Mouse (Mus musculus): Measurements from ENCODE around the gene Nadk2.

The Nadk2 gene

GRCm38 (mm10) chr15:9070912-9071555 lies at the start of gene Nadk2:
Gene Nadk2 (plus strand): TSS chr15:9071260.
- DNase-seq (ENCODE audit: low read depth, low spot score), result peak; percentile 100

DNA sequence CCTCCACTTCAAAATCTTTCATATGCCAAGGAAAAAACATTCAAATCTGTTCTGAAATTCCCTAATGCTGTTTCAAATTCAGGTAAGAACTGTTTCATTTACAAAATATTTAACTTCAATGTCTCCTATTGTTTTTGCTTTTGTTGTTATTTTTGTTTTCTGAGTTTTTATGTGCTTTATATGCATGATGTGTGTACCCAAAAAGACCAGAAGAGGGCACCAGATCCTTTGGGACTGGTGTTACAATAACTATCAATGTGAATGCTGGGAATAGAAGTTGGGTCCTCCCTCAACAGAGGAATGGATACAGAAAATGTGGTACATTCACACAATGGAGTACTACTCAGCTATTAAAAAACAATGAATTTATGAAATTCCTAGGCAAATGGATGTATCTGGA lies 15.4 kb upstream of the Nadk2 start:
- peak; percentile 39 for DNase-seq (ENCODE audit: low read depth, low spot score)

DNA sequence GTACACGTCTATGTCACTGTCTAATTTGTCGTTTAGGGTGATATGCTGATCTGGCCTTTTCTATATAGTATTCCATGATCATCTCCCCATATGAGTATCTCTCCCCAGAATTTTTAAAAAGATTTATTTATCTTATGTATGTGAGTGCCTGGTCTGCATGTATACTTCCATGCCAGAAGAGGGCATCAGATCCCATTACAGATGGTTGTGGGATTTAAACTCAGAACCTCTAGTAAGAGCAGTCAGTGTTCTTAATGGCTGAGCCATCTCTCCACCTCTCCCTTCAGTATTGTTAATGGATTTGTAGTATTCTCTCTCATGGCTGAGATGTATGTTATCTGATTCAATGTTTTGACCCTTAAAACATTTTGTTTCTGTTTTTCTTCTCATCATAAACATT lies 11.2 kb upstream of the Nadk2 start:
- peak; percentile 24 for DNase-seq (ENCODE audit: low read depth, low spot score)

- DNase-seq (ENCODE audit: low read depth, low spot score), result no peak
Observed at GRCm38 (mm10) chr15:9061150-9061882, 9.7 kb upstream of the Nadk2 start.

DNA sequence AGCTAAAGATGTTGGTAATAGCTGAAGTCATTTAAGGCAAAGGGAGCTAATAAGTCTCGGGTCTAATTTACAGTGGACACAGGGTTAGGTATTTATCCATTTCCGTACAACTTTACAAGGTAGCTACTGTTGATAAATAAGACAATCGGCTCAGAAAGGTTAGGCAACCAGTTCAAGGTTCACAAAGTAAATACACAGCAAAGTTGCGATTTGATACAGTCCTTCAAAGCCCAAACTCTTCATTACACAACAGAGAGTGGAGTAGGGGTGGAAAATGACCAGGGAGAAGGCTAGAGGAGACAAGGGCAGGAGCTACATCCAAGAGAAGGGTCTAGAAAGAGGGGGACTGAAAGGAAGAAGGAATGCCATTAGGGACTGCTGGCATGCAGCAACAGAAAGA lies 2.2 kb upstream of the Nadk2 start:
- no peak for DNase-seq (ENCODE audit: low read depth, low spot score)

- peak; percentile 61 for DNase-seq (ENCODE audit: low read depth, low spot score)
Observed at GRCm38 (mm10) chr15:9070353-9070752, 707 bp upstream of the Nadk2 start.

GRCm38 (mm10) chr15:9071556-9072544 lies 790 bp downstream of the Nadk2 start:
- peak; percentile 55 for DNase-seq (ENCODE audit: low read depth, low spot score)

- DNase-seq (ENCODE audit: low read depth, low spot score), result peak; percentile 61
Observed at GRCm38 (mm10) chr15:9072630-9073029, 1.6 kb downstream of the Nadk2 start.

- DNase-seq (ENCODE audit: low read depth, low spot score), result no peak
Observed at GRCm38 (mm10) chr15:9073067-9073608, 2.1 kb downstream of the Nadk2 start.

DNA sequence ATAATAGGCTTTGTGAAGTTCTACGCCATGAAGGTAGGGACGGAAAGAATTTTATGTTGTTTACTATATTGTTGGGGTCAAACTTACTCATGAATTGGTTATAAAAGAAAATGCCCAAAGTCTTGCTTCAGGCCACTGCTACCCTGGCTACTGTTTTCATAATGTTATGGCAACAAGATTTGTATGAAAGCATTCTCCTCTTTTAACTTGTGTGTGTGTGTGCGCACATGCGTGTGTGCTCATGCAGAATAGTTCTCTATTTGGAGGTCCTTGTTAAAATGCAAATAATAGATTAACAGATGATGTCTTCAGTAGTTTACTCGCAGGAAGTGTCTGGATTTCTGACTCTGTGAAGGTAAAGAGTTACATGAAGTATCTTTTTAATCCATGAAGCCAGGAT lies 2.6 kb downstream of the Nadk2 start:
- no peak for DNase-seq (ENCODE audit: low read depth, low spot score)

DNA sequence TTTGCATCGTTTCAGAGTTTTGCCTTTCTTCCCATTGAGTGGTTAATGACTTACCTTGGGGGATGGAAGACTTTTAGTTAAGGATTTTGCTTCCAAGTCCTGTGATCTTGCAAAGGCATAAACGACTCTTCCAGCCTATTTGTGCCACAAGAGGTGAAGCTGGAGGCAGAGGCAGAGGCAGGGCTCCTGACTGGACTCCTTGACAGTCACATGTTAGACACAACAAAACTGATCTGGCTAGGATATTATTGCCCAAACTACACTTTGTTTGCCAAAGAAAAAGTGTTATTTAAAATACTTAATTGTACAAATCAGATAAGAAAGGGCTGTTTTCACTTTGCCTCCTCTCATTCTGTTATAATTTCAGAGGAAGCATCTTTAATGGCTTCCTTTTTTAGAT lies 3.1 kb downstream of the Nadk2 start:
- DNase-seq (ENCODE audit: low read depth, low spot score), result peak; percentile 30

GRCm38 (mm10) chr15:9074671-9075070 lies 3.6 kb downstream of the Nadk2 start:
- DNase-seq (ENCODE audit: low read depth, low spot score), result peak; percentile 89

DNA sequence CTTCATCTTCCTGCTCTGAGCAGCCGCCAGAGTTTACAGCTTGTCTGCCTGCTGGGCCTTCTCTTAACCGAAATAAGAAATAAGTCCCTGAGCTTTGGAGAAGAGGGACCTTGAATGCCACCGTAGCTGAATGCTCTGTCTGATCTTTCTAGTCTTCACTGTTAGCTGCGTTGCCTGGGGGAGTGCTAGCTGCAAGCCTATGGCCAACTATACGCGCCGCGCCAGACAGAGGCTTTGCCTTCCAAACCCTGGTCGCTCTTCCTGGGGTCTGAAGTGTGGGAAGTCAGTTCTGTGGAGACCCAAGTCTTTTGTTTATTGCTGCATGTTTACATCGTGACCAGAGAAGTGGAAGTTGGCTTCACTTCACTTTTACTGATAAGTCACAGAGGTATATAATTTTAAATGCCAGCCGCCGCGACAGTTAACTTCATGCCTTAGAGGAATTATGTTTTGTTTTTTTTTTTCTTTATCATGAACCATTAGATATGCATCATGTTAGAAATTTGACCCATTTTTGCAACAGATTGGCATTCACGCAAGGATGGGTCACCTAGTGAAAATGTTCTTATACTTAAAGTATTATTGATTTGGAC lies 4.6 kb downstream of the Nadk2 start:
- DNase-seq (ENCODE audit: low read depth, low spot score), result no peak

DNA sequence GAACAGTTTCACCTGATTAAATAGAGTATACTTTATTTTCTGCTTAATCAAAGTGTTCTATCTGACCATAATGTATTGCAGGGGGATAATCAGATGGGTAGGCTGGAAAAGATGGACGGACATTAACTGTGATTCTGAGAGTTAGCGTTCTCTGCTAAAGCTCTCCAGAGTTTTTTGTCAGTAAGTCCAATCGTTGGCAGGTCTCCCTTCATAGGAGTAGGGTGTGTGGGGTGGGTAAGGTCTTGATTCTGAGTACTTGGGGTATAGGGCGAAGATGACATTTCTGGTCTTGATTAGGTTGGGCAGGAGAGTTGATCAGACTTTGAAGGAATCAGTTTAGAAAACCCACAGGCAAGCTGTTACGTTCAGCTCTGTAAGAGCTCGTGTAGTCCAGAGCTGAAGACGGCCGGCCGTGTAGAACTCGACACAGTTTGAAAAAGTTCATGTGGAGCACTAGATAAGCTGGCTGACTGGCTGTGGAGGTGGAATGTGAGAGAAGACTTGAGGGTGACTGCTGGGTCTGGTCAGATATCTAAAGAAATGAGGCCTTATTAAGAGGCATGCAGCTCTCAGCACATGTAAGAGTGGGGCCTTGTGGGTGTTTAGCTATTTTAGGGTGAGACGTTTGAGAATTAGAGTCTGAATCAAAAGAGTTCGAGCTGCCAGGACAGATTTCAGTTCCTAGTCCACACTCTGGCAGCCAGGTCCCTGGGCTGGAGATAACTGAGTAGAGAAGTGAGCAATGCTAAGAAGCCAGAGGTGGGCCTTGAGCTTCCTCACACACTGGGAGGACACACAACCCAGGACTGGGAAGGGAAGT lies 7.6 kb downstream of the Nadk2 start:
- no peak for DNase-seq (ENCODE audit: low read depth, low spot score)

GRCm38 (mm10) chr15:9079626-9080025 lies 8.6 kb downstream of the Nadk2 start:
- DNase-seq (ENCODE audit: low read depth, low spot score), result no peak

- no peak for DNase-seq (ENCODE audit: low read depth, low spot score)
Observed at GRCm38 (mm10) chr15:9080206-9080605, 9.1 kb downstream of the Nadk2 start.

GRCm38 (mm10) chr15:9081294-9081693 lies 10.2 kb downstream of the Nadk2 start:
- no peak for DNase-seq (ENCODE audit: low read depth, low spot score)

DNA sequence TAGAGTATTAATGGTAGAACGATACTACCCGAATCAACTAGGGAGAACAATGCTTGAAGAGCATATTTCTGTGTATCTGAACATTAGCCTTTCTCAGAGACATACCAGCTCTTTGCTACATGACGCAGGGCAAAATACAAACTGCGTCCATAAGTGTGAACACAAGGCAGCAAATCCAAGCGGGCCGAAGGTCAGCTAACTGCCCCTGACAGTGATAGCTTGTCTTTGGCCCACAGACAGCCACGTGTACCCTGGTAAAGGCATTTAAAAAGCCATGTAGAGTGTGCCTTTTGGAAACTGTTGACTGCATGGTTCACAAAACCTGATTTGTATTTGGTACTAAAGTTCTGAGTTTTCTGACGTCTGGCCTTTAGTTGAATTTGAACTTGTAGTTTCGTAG lies 11.7 kb downstream of the Nadk2 start:
- DNase-seq (ENCODE audit: low read depth, low spot score), result no peak

GRCm38 (mm10) chr15:9086813-9087212 lies 15.8 kb downstream of the Nadk2 start:
- DNase-seq (ENCODE audit: low read depth, low spot score), result no peak

DNA sequence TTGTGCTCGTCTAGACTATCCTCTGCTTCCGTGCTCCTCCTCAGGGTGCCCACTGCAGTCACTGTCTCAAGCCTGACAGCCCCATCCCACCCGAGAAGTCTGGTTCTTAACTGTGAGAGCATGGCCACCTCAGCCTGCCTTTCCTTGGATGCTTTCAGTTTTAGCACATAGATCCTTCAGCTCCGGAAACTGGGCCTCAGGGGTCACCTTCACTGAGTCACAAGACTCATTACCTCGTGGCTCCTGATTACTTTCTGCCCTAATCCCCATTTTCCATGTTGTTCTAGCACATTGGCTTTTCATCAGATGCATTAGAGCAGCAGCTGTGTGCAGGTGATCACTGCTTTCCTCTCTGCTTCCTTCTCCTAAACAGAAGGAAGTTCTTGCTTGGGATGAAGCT lies 16.4 kb downstream of the Nadk2 start:
- no peak for DNase-seq (ENCODE audit: low read depth, low spot score)

Measured in 3T3-L1 (cell line).